Mouse (Mus musculus) liver, postnatal 0 days (tissue): ENCODE results near the gene Sh3tc1.

Experiments used
- CTCF ChIP-seq: sonication (generic); IDR thresholded peaks from 2 replicates; pipeline ENCODE4 v1.5.1; 2016; ENCODE audit warnings: antibody characterized with exemption, low read depth
- EP300 ChIP-seq: IDR thresholded peaks from 2 replicates; pipeline ENCODE4 v1.6.1; 2016; ENCODE audit warnings: antibody characterized with exemption, low read depth, mild to moderate bottlenecking

DNA sequence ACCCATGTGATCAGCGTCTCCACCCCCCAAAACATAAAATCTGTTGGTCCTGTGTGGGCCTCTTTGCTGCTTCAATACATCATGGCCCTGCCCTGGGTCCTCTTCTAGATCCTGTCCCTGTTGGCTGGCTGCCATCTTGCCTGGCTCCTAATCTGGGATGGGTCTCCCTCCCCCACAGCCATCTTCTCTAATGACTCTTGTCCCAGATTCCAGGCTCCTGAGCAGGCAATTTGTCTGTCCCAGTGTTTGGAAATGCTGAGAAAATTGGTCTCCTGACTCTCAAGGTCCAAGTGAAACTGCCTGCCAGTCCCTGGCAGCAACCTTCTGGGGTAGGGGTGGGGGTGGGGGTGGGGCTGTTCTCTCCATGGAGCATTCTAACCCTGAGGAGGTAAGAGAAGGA is 19.9 kb downstream of the Sh3tc1 start:
- TF ChIP-seq CTCF (no peak), EP300 (no peak)
